Mouse (Mus musculus) heart, adult 11 months (tissue): ENCODE data around the gene Exosc5.

Experiments
- DNase-seq: peaks from one replicate; pipeline ENCODE4 v3.0.0; 2022

The Exosc5 gene

DNA sequence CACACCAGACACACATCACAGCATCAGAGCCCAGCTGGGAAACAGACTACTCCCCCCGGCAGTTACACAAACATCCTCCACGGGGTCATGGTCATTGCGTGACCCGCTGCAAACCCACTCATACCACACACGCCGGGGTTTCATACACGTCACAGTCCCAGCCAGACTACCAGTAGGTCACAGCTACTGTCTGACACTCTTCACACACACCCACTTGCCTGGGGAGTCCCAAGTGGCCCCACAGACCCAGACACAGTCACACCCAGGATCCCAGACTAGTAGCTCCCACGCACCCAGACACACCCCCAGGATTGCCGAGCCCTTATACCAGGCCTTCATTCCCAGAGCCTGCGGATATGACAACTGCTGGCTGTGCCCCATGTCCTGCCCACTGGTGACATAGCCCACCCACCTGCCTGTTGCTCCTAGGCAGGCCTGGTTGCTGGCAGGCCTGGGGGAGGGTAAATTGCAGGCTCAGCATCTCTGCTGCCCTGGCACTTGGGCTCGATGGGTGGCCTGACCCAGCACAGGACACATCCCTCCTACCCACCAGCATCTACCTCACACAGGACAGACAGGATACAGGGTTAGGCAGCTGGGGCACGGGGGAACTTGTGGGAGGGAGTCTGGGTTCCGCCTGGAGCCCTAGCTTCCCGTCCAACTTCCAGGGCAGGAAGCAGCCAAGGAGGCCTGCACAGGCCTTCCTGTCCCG is 48.8 kb downstream of the Exosc5 start:
- peak; percentile 99 for DNase-seq

DNA sequence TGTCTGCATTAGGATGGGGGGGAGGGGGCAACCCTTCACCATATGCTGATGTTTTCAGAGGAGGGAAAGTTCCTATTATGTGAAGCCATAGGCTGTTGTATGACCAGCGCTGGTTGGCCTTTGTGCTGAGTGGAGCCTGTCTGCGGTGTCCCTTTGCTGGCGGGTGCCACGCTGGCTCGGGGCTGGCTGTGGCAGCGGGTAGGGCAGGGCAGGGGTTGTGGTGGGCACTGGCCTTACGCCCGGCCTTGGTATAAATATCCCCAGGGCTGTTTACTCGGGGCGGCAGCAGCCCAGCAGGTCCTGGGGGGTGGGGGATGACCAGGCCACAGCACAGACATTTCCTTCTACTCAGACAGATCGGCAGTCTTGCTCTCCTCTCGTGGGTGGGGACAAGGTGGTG is 51.0 kb downstream of the Exosc5 start:
- peak; percentile 98 for DNase-seq

DNA sequence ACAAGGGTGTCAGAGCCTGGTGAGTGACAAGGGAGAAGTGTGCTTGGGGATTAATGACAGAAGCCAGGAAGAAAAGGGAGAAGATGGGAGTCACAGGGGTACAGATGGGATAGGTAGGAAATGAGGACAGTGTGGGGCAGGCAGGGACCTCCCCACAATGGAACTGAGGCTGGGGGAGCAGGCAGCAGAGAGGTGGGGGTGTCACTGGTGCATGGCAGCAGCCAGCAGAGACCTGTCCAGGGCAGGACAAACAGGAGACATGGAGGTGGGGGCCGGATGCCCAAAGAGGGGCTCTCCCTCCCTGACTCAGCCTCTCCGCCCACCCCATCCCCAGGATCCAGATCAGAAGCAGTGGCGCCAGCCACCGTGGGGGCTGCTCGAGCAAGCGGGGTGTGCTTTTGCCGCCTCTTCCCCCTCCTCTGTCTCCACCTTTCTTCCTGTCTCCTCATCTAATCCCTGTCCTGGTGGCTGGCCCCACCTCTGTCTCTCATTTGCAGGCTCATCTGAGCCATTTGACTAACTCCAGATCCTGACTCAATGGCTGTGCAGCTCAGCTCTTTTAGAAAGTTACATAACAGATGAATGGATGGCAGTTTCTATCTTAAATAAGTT is 51.7 kb downstream of the Exosc5 start:
- DNase-seq = peak; percentile 96

DNA sequence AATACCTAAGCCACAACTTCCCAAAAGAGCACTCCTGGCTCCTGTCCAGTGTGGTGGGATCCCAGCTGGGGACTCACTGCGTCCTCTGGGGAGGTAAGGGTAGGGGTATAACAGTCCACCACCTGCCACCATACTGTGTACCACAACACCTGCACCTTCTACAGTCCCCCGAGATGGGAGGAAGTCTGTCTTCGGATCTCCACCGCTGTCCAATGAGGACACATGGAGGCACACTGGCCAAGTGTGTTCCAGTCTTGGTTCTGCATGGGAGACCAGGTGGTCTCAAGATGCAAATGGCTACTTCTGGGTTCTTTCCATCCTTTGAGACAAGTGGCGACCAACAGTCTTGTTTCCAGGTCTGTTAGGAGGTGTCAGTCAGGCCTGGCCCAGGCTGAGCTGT is 52.2 kb downstream of the Exosc5 start:
- DNase-seq = peak; percentile 95

DNA sequence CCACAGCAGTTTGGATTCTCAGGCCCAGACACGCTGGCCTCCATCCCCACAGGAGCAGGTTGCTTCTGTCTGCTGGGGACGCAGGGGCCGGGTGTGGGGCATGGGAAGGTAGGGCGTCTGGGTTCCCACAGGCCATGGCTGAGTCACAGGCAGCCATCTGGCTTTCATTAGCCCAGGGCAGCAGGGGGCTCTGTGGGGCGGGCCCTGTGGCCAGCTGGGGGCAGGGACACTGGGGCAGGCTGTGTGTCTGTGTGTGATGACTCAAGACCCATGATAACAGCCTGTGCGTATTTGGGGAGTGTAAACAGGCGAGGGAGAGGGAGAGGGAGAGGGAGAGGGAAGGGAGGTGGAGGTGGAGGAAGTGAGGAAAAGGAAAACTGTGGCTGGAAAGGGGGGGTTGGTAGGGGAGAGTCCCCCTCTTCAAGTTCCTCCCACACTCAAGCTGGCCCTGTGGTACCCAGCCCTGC is 52.8 kb downstream of the Exosc5 start:
- peak; percentile 99 for DNase-seq

DNA sequence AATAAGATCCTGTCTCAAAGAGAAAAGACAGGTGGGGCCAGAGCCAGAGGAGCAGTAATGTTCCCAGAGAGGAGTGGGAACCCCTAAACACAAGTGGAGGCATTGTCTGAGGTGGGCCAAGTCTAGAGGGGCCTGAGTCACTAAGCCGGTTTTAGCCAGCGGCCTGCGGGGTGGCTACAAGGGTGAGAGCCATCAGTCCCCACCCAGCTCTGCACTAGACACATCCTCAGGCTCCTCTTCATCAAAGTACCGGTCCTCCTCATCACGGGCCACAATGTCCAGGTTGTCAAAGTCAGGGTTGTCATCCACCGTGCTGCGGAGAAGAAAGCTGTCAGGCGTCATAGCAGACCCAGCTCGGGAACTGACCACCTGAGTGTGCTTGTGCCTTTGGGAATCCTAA is 53.8 kb downstream of the Exosc5 start:
- DNase-seq = peak; percentile 91

DNA sequence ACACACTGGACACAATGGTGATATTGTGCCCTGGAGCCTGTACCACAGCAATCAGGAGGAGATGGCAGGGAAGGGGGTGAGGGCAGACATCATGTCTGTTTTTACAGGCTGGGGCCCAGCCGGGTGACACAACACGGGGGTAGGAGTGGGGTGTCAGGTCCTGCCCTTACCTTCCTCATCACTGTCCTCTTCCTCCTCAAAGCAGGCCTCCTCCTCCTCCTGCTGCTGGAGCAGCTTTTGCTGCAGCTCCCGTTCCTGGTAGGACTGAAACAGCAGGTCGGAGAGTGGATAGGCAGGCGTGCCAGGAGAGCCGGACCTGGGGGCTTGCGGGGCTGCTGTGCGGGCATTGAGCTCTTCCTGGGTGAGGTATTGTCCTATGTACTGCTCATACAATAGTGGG is 55.6 kb downstream of the Exosc5 start:
- peak; percentile 91 for DNase-seq

DNA sequence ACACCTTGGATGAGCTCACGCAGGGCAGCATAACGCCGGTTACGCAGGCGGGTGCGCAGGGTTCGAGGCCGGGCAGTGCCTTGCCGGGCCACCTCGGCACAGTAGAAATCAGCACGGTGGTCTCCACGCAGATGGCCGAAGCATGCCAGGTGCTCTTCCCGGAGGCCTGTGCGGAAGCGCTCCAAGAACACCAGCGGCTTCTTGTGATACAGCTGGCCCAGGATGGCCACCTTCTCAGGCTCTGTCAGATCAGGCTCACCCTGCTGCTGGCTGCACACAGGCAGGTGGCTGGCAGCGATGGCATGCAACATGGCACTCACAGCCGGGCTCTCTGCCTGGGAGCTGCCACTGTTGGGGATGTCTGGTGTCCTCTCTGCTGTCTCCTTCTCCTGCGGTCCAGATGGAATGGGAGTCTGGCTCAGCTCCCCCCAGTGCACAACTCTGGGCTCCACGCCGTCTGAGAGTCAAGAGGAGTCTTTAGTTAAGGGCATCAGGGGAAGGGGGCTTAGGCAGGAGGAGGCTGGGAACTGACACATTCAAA is 56.8 kb downstream of the Exosc5 start:
- DNase-seq = peak; percentile 91

DNA sequence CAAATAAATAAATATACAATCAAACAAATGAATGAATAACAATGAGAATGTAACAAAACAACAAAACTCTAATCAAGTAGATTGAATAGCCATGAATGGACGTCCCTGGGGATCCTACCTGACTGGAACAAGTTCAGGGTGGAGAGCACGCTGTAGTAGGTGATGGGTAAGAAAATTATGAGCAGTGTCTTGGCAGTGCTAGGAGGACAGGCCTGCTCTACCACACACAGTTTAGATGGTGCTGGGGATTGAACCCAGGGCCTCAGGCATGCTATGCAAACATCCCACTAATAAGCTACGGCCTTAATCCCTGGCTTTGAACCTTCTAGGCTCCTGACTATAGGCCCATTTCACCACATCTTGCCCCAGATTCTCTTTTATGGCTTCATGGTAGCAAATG is 58.5 kb downstream of the Exosc5 start:
- DNase-seq = peak; percentile 88

DNA sequence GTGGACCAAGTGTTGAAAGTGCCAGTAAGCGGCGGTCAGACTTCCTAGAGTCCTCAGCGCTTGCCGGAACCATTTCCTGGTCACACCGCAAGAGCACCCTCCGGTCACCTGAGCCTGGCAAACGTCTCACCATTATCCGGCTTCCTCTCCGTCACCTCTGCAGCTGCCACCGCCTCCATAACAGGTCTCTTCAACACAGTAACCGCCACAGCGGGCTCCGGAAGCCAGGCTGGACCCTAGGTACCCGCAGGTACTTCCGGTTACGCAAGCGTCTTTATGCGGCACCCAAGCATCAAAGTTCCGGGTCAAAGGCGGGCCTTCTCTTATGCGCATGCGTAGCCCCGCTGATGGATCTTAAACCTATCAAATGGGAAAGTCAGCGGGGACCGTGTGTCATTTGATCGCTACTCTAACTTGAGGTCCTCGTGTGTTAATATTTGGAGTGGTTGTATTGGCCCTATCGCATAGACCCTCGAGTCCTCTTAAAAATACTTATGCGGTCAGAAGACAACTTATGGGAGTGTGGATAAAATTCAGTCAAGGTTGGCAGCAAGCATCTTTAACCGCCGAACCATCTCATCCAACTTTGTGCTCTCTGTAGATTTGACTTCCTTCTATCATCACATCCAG is 59.9 kb downstream of the Exosc5 start, which contains the start of gene Ccdc97:
Gene Ccdc97 (minus strand): TSS at position 301 of the 630 bp plus-strand sequence.
- DNase-seq = peak; percentile 99

DNA sequence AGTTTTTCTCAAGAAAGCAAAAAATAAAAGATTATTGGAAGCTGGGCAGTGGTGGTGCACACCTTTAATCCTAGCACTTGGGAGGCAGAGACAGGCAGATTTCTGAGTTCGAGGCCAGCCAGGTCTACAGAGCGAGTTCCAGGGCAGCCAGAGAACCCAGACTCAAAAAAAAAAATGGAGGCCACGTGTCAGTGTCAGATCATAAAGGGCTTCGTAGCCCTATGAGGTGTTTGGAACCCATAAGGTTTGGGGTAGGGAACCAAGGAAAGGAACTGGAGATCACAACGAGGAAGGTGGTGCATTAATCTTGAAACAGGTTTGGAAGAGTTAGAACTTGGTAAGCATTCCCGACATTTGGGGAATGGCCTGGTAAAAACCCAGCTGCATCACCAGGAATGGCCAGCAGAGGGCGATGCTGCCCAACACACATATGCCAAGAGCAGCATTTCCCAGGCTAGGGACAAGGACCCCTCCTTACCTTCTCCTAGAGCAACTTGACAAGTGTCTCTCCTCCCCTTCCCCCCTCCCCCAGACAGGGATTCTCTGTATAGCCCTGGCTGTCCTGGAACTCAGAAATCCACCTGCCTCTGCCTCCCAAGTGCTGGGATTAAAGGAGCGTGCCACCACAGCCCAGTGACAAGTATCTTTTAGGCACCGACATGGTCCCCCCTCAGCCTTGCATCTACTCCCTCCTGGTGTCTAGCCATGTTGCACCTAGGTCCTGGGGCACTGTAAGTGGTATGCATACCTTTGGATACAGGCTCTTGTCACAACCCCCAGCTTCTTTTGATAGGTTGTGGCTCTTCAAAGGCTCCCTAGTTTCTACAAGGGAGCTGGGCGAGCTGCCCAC is 61.0 kb downstream of the Exosc5 start:
- DNase-seq = peak; percentile 95

DNA sequence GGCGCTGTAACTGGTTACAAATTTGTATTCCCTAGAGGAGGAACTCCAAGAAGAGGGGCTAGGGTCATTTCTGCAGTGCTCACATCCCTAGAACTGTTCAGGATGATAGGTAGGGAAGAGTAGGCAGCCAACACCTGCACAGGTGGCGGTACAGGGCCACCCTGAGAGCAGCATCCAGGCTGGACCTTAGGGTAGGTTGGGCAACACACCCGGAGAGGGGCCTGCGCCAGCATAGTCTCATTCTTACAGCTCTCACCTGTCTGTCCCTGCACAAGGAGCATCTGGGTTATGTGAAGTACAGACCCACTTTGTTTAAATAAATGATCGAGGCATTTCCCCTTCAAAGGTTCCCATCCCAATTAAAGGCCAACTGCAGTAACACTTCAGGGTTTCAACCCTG is 61.8 kb downstream of the Exosc5 start:
- DNase-seq = peak; percentile 90
